Mouse (Mus musculus) myocyte (in vitro differentiated cells): ENCODE measurements around the gene Ccdc152. TPM values are rescaled to one million over a fixed set of nuclear protein-coding genes. Genes with fewer than 3 reads are reported as not detected.

Experiments
- H3K27me3 ChIP-seq: one replicate; pipeline ENCODE4 v1.6.1; 2011; ENCODE audit not compliant: control insufficient read depth, insufficient read depth, insufficient read length
- H3K36me3 ChIP-seq: one replicate; pipeline ENCODE4 v1.6.1; 2011; ENCODE audit not compliant: control insufficient read depth, insufficient read depth
- H3K4me2 ChIP-seq: one replicate; pipeline ENCODE4 v1.6.1; 2011; ENCODE audit warnings: low read depth, control low read depth
- H3K4me3 ChIP-seq: one replicate; pipeline ENCODE4 v1.5.1; 2011; ENCODE audit warnings: mild to moderate bottlenecking, control low read depth, moderate library complexity
- H3K79me2 ChIP-seq: one replicate; pipeline ENCODE4 v1.6.1; 2011; ENCODE audit not compliant: control insufficient read depth, insufficient read depth
- H3ac ChIP-seq: one replicate; pipeline ENCODE4 v1.6.1; 2011; ENCODE audit not compliant: control insufficient read depth, insufficient read length
- CEBPB ChIP-seq: IDR thresholded peaks from 2 replicates; pipeline ENCODE4 v1.6.1; 2011; ENCODE audit warnings: mild to moderate bottlenecking, moderate library complexity; ENCODE audit not compliant: poor library complexity, insufficient read depth, severe bottlenecking
- E2F4 ChIP-seq: IDR thresholded peaks from one replicate; pipeline ENCODE4 v1.6.1; 2011; ENCODE audit warnings: mild to moderate bottlenecking, control low read depth, moderate library complexity; ENCODE audit not compliant: insufficient read depth
- MAX ChIP-seq: IDR thresholded peaks from one replicate; pipeline ENCODE4 v1.6.1; 2011; ENCODE audit warnings: low read depth, mild to moderate bottlenecking, control low read depth
- MYOD1 ChIP-seq, 3 experiments: IDR thresholded peaks; one replicate each; pipeline ENCODE4 v1.6.1; 2011; ENCODE audit warnings: control low read depth in 2 of 3, low read depth in 2 of 3, mild to moderate bottlenecking in 2 of 3, moderate library complexity in 1 of 3; ENCODE audit not compliant: insufficient read length in 2 of 3, control insufficient read depth in 1 of 3
- MYOG ChIP-seq, 3 experiments: IDR thresholded peaks; one replicate each; pipeline ENCODE4 v1.6.1; 2011; ENCODE audit warnings: control low read depth in 2 of 3, low read depth in 2 of 3, mild to moderate bottlenecking in 2 of 3; ENCODE audit not compliant: insufficient read length in 2 of 3, control insufficient read depth in 1 of 3, insufficient read depth in 1 of 3
- POLR2A ChIP-seq: IDR thresholded peaks from one replicate; pipeline ENCODE4 v1.6.1; 2011; ENCODE audit warnings: low read depth, mild to moderate bottlenecking, control low read depth, moderate library complexity; ENCODE audit not compliant: insufficient read length
- POLR2AphosphoS2 ChIP-seq: IDR thresholded peaks from one replicate; pipeline ENCODE4 v1.6.1; 2011; ENCODE audit warnings: low read depth, control low read depth; ENCODE audit not compliant: insufficient read length
- REST ChIP-seq: IDR thresholded peaks from one replicate; pipeline ENCODE4 v1.6.1; 2011; ENCODE audit warnings: mild to moderate bottlenecking, control low read depth, moderate library complexity; ENCODE audit not compliant: insufficient read depth, insufficient read length
- SRF ChIP-seq: IDR thresholded peaks from one replicate; pipeline ENCODE4 v1.6.1; 2011; ENCODE audit warnings: low read depth; ENCODE audit not compliant: control insufficient read depth, insufficient read length
- TCF12 ChIP-seq: IDR thresholded peaks from one replicate; pipeline ENCODE4 v1.6.1; 2011; ENCODE audit warnings: mild to moderate bottlenecking, control low read depth; ENCODE audit not compliant: poor library complexity, insufficient read depth, severe bottlenecking
- TCF3 ChIP-seq: IDR thresholded peaks from one replicate; pipeline ENCODE4 v1.6.1; 2011; ENCODE audit warnings: low read depth, control low read depth; ENCODE audit not compliant: insufficient read length
- USF1 ChIP-seq: IDR thresholded peaks from one replicate; pipeline ENCODE4 v1.6.1; 2011; ENCODE audit warnings: low read depth, mild to moderate bottlenecking, control low read depth, moderate library complexity
- polyA plus RNA-seq: library from polyadenylated mRNA; unstranded; fragments of >200 nt; fragmentation: generic; extraction: Trizol; gene quantifications from one replicate; pipeline ENCODE4 v1.2.1, GENCODE M21; 2012; ENCODE audit warnings: missing spikeins

Ccdc152 gene
- polyA plus RNA-seq, 1 experiment: not detected

DNA sequence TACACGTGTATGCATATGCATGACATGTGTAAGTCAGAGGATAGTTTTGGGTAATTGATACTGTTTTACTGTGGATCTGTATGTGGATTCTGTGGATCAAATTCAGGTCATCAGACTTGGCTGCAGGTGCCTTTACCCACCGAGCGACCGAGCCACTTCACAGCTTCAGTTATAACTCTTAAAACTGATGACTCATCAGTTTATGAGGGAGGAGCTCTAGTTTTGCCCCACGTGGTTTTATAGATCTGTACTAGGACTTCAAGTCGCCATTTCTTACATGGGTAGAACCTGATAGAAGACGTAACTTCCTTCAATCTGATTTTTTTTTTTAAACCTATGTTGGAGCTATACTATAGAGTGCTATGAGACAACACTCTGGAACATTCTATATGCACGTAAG lies 5.7 kb downstream of the Ccdc152 start:
- TF ChIP-seq POLR2A (no peak), CEBPB (no peak), MAX (no peak), REST (no peak), TCF12 (no peak), MYOG (IDR thresholded peaks at IDR 0.05; ENCODE audit: control insufficient read depth in 1 of 3, insufficient read depth in 1 of 3, insufficient read length in 2 of 3, low read depth in 2 of 3) (no peak), SRF (no peak), TCF3 (no peak), MYOD1 (IDR thresholded peaks at IDR 0.05; ENCODE audit: control insufficient read depth in 1 of 3, insufficient read length in 2 of 3, low read depth in 2 of 3) (no peak), USF1 (no peak), POLR2AphosphoS2 (no peak), E2F4 (no peak)
- no peak overlapping the region for H3K4me2 ChIP-seq
- H3ac ChIP-seq: no peak overlapping the region

DNA sequence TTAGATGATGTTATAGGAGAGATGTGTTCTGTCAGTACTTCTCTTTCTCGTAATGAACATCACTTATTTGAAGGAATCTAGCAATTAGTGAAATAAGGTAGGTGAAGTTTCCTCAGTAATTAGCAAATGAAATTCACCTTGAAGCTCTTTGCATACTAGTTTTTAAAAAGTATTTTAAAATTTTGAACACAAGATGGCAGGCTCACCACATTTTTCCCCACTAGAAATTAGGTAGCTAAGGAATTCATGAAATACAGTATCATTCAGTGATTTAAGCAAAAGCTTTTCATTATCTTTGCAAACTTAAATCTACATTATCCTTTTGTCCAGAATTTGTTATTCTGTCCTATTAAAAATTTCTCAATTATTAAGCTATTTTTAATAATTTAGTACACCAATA lies 7.3 kb downstream of the Ccdc152 start:
- Histone ChIP-seq H3K36me3 (no peaks in the 10 kb centered on the region), H3K27me3 (no peaks in the 10 kb centered on the region), H3K79me2 (no peaks in the 10 kb centered on the region), H3ac (no peak overlapping the region), H3K4me3 (no peak overlapping the region), H3K4me2 (no peak overlapping the region)
- TF ChIP-seq REST (no peak), MYOG (IDR thresholded peaks at IDR 0.05; ENCODE audit: control insufficient read depth in 1 of 3, insufficient read depth in 1 of 3, insufficient read length in 2 of 3, low read depth in 2 of 3) (no peak), CEBPB (no peak), POLR2A (no peak), MAX (no peak), E2F4 (no peak), POLR2AphosphoS2 (no peak), MYOD1 (IDR thresholded peaks at IDR 0.05; ENCODE audit: control insufficient read depth in 1 of 3, insufficient read length in 2 of 3, low read depth in 2 of 3) (no peak), TCF3 (no peak), TCF12 (no peak), SRF (no peak), USF1 (no peak)

More for the DNA sequence above, 5.7 kb downstream of the Ccdc152 start:
- H3K4me3 ChIP-seq: no peak overlapping the region
- H3K79me2 ChIP-seq: no peaks in the 10 kb centered on the region
- H3K27me3 ChIP-seq: no peaks in the 10 kb centered on the region
- no peaks in the 10 kb centered on the region for H3K36me3 ChIP-seq

DNA sequence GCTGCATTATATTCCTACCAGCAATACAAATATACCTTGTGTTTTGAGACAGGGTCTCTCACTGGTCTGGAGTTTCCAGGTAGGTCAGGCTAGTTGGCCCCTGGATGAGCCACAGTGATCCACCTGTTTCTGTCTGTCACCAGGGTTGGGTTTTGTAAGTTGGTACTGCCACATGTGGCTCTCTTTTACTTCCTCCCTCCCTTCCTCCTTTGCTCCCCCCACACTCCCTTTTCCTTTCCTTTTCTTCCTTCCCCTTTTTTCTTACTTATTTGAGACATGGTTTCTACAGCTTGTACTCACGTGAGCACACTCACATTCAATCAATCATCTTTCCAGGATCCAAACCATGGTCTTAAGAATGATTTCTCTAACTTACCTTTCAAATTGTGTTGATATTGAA lies 9.8 kb downstream of the Ccdc152 start:
- Histone ChIP-seq H3ac (no peak overlapping the region), H3K27me3 (no peaks in the 10 kb centered on the region), H3K4me3 (no peak overlapping the region), H3K36me3 (no peaks in the 10 kb centered on the region), H3K4me2 (no peak overlapping the region), H3K79me2 (no peaks in the 10 kb centered on the region)
- TF ChIP-seq CEBPB (no peak), SRF (no peak), TCF12 (no peak), MYOD1 (IDR thresholded peaks at IDR 0.05; ENCODE audit: control insufficient read depth in 1 of 3, insufficient read length in 2 of 3, low read depth in 2 of 3) (peak in 1 of 3 experiments; percentile 37)

DNA sequence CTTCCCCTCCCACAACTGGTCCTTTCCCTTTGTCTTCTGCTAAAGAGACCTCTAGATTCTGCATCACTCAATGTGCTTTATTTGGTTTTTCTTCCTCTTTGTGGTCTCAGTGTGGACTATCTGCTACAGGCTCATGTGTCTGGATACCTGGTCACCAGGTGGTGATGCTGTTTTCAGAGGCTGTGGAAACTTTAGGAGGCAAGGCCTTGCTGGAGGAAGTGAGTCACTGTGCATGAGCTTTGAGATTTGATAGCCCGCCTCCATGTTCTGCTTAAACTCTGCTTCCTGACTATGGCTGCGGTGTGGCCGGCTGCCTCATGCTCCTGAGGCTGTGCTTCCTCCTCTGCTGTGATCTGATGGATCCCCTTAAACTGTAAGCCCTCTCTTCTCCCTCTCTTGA lies 12.9 kb downstream of the Ccdc152 start:
- TF ChIP-seq MYOG (IDR thresholded peaks at IDR 0.05; ENCODE audit: control insufficient read depth in 1 of 3, insufficient read depth in 1 of 3, insufficient read length in 2 of 3, low read depth in 2 of 3): no peak
- no peak for TF ChIP-seq POLR2AphosphoS2
- TF ChIP-seq MYOD1 (IDR thresholded peaks at IDR 0.05; ENCODE audit: control insufficient read depth in 1 of 3, insufficient read length in 2 of 3, low read depth in 2 of 3): no peak
- no peak for TF ChIP-seq USF1
- no peak for TF ChIP-seq CEBPB
- no peak for TF ChIP-seq MAX
- TF ChIP-seq TCF12: no peak
- no peak for TF ChIP-seq E2F4
- Histone ChIP-seq H3K36me3 (no peaks in the 10 kb centered on the region), H3ac (no peak overlapping the region), H3K4me3 (no peak overlapping the region), H3K79me2 (no peaks in the 10 kb centered on the region), H3K4me2 (no peak overlapping the region), H3K27me3 (no peaks in the 10 kb centered on the region)

DNA sequence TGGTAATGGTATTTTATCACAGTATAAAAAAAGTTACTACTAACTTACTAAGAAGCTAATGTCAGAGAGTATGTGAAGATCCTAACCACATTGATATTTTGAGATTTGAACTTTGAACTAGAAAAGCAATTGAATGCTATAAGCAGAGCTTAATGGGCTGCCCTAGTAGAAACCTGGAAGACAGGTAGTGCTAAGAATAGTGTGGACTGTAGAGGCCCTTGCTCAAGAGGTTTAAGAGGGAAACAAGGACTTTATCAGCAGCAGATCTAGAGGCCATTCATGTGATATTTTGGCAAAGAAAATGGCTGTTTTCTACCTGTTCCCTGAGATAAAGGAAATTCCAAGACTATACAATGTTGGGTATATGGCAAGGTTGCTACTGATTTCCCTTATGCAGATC lies 17.3 kb downstream of the Ccdc152 start:
- Histone ChIP-seq H3K36me3 (no peaks in the 10 kb centered on the region), H3K79me2 (no peaks in the 10 kb centered on the region), H3K27me3 (no peaks in the 10 kb centered on the region), H3ac (no peak overlapping the region), H3K4me2 (no peak overlapping the region), H3K4me3 (no peak overlapping the region)
- no peak for TF ChIP-seq MAX
- no peak for TF ChIP-seq E2F4
- no peak for TF ChIP-seq SRF
- no peak for TF ChIP-seq CEBPB
- no peak for TF ChIP-seq POLR2A
- TF ChIP-seq USF1: no peak
- no peak for TF ChIP-seq TCF12
- no peak for TF ChIP-seq TCF3
- TF ChIP-seq MYOG (IDR thresholded peaks at IDR 0.05; ENCODE audit: control insufficient read depth in 1 of 3, insufficient read depth in 1 of 3, insufficient read length in 2 of 3, low read depth in 2 of 3): no peak
- no peak for TF ChIP-seq POLR2AphosphoS2
- TF ChIP-seq REST: no peak
- TF ChIP-seq MYOD1 (IDR thresholded peaks at IDR 0.05; ENCODE audit: control insufficient read depth in 1 of 3, insufficient read length in 2 of 3, low read depth in 2 of 3): no peak
